Mouse (Mus musculus): ENCODE measurements at regions not wholly inside any gene's neighbourhood (a gene's known extent, or its start where the extent isn't known, plus 50 kb on each side); places are given as distances from the start of the nearest gene placed in this dataset.

- Histone ChIP-seq H3K27ac (ENCODE audit: control insufficient read depth, insufficient read depth, low read depth, low read length, poor library complexity) (no peak overlapping the region), H3K4me1 (ENCODE audit: control insufficient read depth, insufficient read depth, low read length) (peaks cover 1% of the 10 kb centered on the region; the same call in 1 of the 2 replicates), H3K4me3 (replicated peaks; ENCODE audit: control insufficient read depth, low read depth, low read length) (no peak overlapping the region)
- 67% methylated on average over 9 of the region's 9 CpGs for WGBS
- no peak for TF ChIP-seq CTCF (IDR thresholded peaks at IDR 0.05; ENCODE audit: control insufficient read depth, insufficient read depth, low read length)
- TF ChIP-seq POLR2A (IDR thresholded peaks at IDR 0.05; ENCODE audit: borderline replicate concordance, control insufficient read depth, low read depth, low read length): no peak
These were observed 52.7 kb upstream of the Kcng1 start for GRCm38 (mm10) chr2:168334241-168334588.

DNA sequence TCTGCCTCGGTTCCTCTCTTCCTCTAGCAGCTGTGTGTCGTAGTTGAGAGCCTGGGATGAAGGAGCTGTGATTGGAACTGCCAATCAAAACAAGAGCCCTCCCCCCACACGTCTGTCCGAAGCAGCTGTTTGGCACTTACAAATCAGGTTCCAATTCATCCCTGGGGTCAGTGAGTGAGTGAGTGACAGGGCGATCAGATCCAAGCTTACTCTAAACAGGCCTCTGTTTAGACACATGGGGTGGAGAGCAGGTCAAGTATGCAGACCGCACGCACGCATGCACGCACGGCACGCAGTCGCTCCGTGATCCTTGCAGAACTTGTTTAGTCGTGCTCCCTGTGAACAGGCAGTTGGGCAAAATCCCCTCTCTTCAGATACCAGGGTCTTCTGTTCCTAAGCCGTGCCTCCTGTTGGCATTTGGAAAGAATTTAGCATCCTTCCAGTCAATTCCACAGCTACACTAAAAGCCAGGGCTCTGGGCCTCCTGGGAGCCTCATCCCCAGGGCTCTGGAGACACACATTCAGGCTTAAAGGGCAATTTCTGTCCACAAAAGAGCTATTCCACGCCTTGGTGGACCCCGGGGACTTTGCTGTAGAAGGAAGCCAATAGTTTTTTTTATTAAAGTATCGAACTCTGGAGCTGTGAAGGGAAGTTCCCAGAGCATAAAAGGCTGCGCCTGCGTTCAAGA, 52.2 kb upstream of the Kcng1 start:
- H3K4me1 ChIP-seq (ENCODE audit: control insufficient read depth, insufficient read depth, low read length): peaks cover 1% of the 10 kb centered on the region; the same call in 1 of the 2 replicates
- H3K4me3 ChIP-seq (replicated peaks; ENCODE audit: control insufficient read depth, low read depth, low read length): no peak overlapping the region
- WGBS: 73% methylated on average over 20 of the region's 20 CpGs
- TF ChIP-seq POLR2A (IDR thresholded peaks at IDR 0.05; ENCODE audit: borderline replicate concordance, control insufficient read depth, low read depth, low read length) (no peak), CTCF (IDR thresholded peaks at IDR 0.05; ENCODE audit: control insufficient read depth, insufficient read depth, low read length) (no peak)
- no peak overlapping the region for H3K27ac ChIP-seq (ENCODE audit: control insufficient read depth, insufficient read depth, low read depth, low read length, poor library complexity)

DNA sequence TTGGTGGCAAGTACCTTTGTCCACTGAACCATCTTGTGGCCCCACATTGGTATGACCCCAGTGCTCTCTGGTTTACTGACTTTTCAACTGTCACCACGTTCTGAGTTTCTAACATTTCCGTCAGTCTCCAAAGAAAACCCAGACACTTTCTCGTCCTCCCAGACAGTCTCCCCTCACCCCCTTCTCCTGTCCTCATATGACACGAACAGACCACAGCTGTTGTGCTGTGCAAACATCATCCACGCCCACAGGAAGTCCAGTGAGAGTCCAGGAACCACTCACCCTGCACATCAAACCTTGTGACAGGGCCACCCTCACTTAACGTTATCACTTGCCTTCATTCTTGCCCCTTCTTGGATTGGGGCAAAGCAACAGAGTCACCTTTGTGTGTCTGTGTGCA, 51.4 kb upstream of the Kcng1 start:
- Histone ChIP-seq H3K4me1 (ENCODE audit: control insufficient read depth, insufficient read depth, low read length) (peaks cover 1% of the 10 kb centered on the region; the same call in 1 of the 2 replicates), H3K27ac (ENCODE audit: control insufficient read depth, insufficient read depth, low read depth, low read length, poor library complexity) (no peak overlapping the region; the same call in 1 of the 2 replicates), H3K4me3 (replicated peaks; ENCODE audit: control insufficient read depth, low read depth, low read length) (no peak overlapping the region)
- TF ChIP-seq CTCF (IDR thresholded peaks at IDR 0.05; ENCODE audit: control insufficient read depth, insufficient read depth, low read length) (no peak), POLR2A (IDR thresholded peaks at IDR 0.05; ENCODE audit: borderline replicate concordance, control insufficient read depth, low read depth, low read length) (no peak)
- WGBS: 8% methylated on average over 6 of the region's 6 CpGs
